ENCODE assay signal across 28 mouse cellular contexts in genomic region chr17:42008415-42008814, GRCm38 (mm10).
DNase-seq lines count a peak whose midpoint lies in the region; ATAC-seq and TF ChIP-seq lines count a peak whose summit lies in the region.
"Had no signal": no experiment of that assay in that cellular context is flagged by ENCODE, and none has a peak within 500 bp of the region (broad histone marks: within the 10 kb centered on the region; RNA-seq: fewer than 3 reads in every experiment).

No protein-coding gene starts in this region.

- no peak overlapping the region for H3K4me2 ChIP-seq in hindbrain, embryonic 15.5 days
- H3K4me2 ChIP-seq in midbrain, postnatal 0 days (ENCODE audit: low read depth, low read length, poor library complexity, severe bottlenecking): no peak overlapping the region
- no peak overlapping the region for H3K4me2 ChIP-seq in midbrain, embryonic 13.5 days (replicated peaks)
- no peak overlapping the region for H3K4me2 ChIP-seq in neural tube, embryonic 15.5 days
- H3K4me2 ChIP-seq: embryonic facial prominence, embryonic 13.5 days; forebrain, embryonic 12.5 days; heart, embryonic 13.5 days had no signal

- H3K27me3 ChIP-seq in hindbrain, embryonic 15.5 days: no peaks in the 10 kb centered on the region
- no peaks in the 10 kb centered on the region for H3K27me3 ChIP-seq in hindbrain, embryonic 10.5 days (ENCODE audit: insufficient read depth, poor library complexity, severe bottlenecking)
- no peaks in the 10 kb centered on the region for H3K27me3 ChIP-seq in midbrain, postnatal 0 days (ENCODE audit: insufficient read depth, low read length)
- H3K27me3 ChIP-seq in midbrain, embryonic 13.5 days: no peaks in the 10 kb centered on the region
- no peaks in the 10 kb centered on the region for H3K27me3 ChIP-seq in neural tube, embryonic 15.5 days (replicated peaks)
- H3K27me3 ChIP-seq: embryonic facial prominence, embryonic 13.5 days; forebrain, embryonic 12.5 days; heart, embryonic 13.5 days had no signal

- H3K36me3 ChIP-seq in hindbrain, embryonic 15.5 days: no peaks in the 10 kb centered on the region
- no peaks in the 10 kb centered on the region for H3K36me3 ChIP-seq in hindbrain, embryonic 10.5 days
- H3K36me3 ChIP-seq in midbrain, postnatal 0 days (ENCODE audit: insufficient read depth, low read length): no peaks in the 10 kb centered on the region
- H3K36me3 ChIP-seq in midbrain, embryonic 13.5 days: no peaks in the 10 kb centered on the region
- H3K36me3 ChIP-seq in neural tube, embryonic 15.5 days: no peaks in the 10 kb centered on the region
- H3K36me3 ChIP-seq: embryonic facial prominence, embryonic 10.5 days; embryonic facial prominence, embryonic 13.5 days; forebrain, embryonic 12.5 days; heart, embryonic 10.5 days; heart, embryonic 13.5 days had no signal

- H3K4me1 ChIP-seq in hindbrain, embryonic 15.5 days (replicated peaks): no peaks in the 10 kb centered on the region
- H3K4me1 ChIP-seq in hindbrain, embryonic 10.5 days (replicated peaks): no peaks in the 10 kb centered on the region
- H3K4me1 ChIP-seq in midbrain, postnatal 0 days (ENCODE audit: insufficient read depth, low read length): no peaks in the 10 kb centered on the region
- no peaks in the 10 kb centered on the region for H3K4me1 ChIP-seq in midbrain, embryonic 13.5 days (replicated peaks)
- H3K4me1 ChIP-seq in neural tube, embryonic 15.5 days: no peaks in the 10 kb centered on the region
- H3K4me1 ChIP-seq: embryonic facial prominence, embryonic 10.5 days; embryonic facial prominence, embryonic 13.5 days; forebrain, embryonic 12.5 days; heart, embryonic 10.5 days; heart, embryonic 13.5 days had no signal

- H3K4me3 ChIP-seq in hindbrain, embryonic 15.5 days: no peak overlapping the region
- no peak overlapping the region for H3K4me3 ChIP-seq in hindbrain, embryonic 10.5 days
- H3K4me3 ChIP-seq in midbrain, postnatal 0 days (ENCODE audit: low read depth, low read length): no peak overlapping the region
- H3K4me3 ChIP-seq in midbrain, embryonic 13.5 days (replicated peaks): no peak overlapping the region
- H3K4me3 ChIP-seq in neural tube, embryonic 15.5 days (replicated peaks): no peak overlapping the region
- H3K4me3 ChIP-seq: embryonic facial prominence, embryonic 10.5 days; embryonic facial prominence, embryonic 13.5 days; erythroblast, embryonic 14.5 days; forebrain, embryonic 12.5 days; heart, adult 2 months; heart, embryonic 10.5 days; heart, embryonic 13.5 days had no signal

- H3K9me3 ChIP-seq in hindbrain, embryonic 15.5 days: no peaks in the 10 kb centered on the region
- H3K9me3 ChIP-seq in hindbrain, embryonic 10.5 days: no peaks in the 10 kb centered on the region
- no peaks in the 10 kb centered on the region for H3K9me3 ChIP-seq in midbrain, postnatal 0 days (ENCODE audit: low read length)
- H3K9me3 ChIP-seq in midbrain, embryonic 13.5 days: no peaks in the 10 kb centered on the region
- no peaks in the 10 kb centered on the region for H3K9me3 ChIP-seq in neural tube, embryonic 15.5 days (replicated peaks)
- H3K9me3 ChIP-seq: embryonic facial prominence, embryonic 10.5 days; embryonic facial prominence, embryonic 13.5 days; forebrain, embryonic 12.5 days; heart, embryonic 10.5 days; heart, embryonic 13.5 days had no signal

- no peak overlapping the region for H3K9ac ChIP-seq in hindbrain, embryonic 15.5 days
- H3K9ac ChIP-seq in midbrain, postnatal 0 days (replicated peaks; ENCODE audit: low read length, poor library complexity, severe bottlenecking): no peak overlapping the region
- no peak overlapping the region for H3K9ac ChIP-seq in midbrain, embryonic 13.5 days (replicated peaks)
- H3K9ac ChIP-seq in neural tube, embryonic 15.5 days (replicated peaks): no peak overlapping the region
- H3K9ac ChIP-seq: embryonic facial prominence, embryonic 13.5 days; forebrain, embryonic 12.5 days; heart, embryonic 13.5 days had no signal

- no peak for DNase-seq in hindbrain, embryonic 10.5 days (ENCODE audit: low spot score)
- peak; percentile 23 for DNase-seq in midbrain, postnatal 0 days (ENCODE audit: low spot score)
- no peak for DNase-seq in spleen, postnatal 4 days (ENCODE audit: low spot score in 2 of 2)
- DNase-seq: adrenal gland, adult 2 months; adrenal gland, postnatal 14 days; cerebellum, adult 11-12 months; cerebellum, adult 8-10 months; cerebellum, postnatal 10 days; cerebellum, postnatal 36 days; embryo, embryonic 11 days; gastrocnemius, postnatal 10 days; gastrocnemius, postnatal 36 days; heart, adult 2 months; heart, postnatal 14 days; heart, postnatal 4 days had no signal

- TF ChIP-seq CTCF in midbrain, postnatal 0 days (IDR thresholded peaks at IDR 0.05): no peak

- H3K27ac ChIP-seq in hindbrain, embryonic 15.5 days (replicated peaks): no peak overlapping the region
- no peak overlapping the region for H3K27ac ChIP-seq in hindbrain, embryonic 10.5 days
- H3K27ac ChIP-seq in midbrain, postnatal 0 days (ENCODE audit: low read depth, low read length): no peak overlapping the region
- H3K27ac ChIP-seq in midbrain, embryonic 13.5 days: no peak overlapping the region
- H3K27ac ChIP-seq in neural tube, embryonic 15.5 days (replicated peaks): no peak overlapping the region
- H3K27ac ChIP-seq: embryonic facial prominence, embryonic 10.5 days; embryonic facial prominence, embryonic 13.5 days; forebrain, embryonic 12.5 days; heart, adult 2 months; heart, embryonic 10.5 days; heart, embryonic 13.5 days; hindbrain, postnatal 0 days had no signal

- 0 out of 2 replicates have a peak, but pooled peaks have one; percentile 45 for ATAC-seq in hindbrain, embryonic 15.5 days (ENCODE audit: low FRiP score, low read depth)
- ATAC-seq in midbrain, postnatal 0 days (ENCODE audit: low FRiP score): no peak
- ATAC-seq in midbrain, embryonic 13.5 days: no peak
- ATAC-seq in neural tube, embryonic 15.5 days (ENCODE audit: low FRiP score): peak; percentile 11; the same call in 1 of the 2 replicates
- ATAC-seq: CD4-positive, CD25-positive, alpha-beta regulatory T cell, adult 4 months; forebrain, embryonic 16.5 days; hindbrain, postnatal 0 days; inflammation-experienced regulatory T-cells, adult 6 months had no signal

Comparison
In these comparisons a context has a peak if more than half of its experiments do, and no peak if none do; other contexts are left out.
1. ATAC-seq: peak in hindbrain, embryonic 15.5 days (single experiment) and neural tube, embryonic 15.5 days (single experiment); none in midbrain, postnatal 0 days (single experiment) and midbrain, embryonic 13.5 days (single experiment).